Mouse (Mus musculus) lung, embryonic 14.5 days (tissue): ENCODE results near the gene Gm9837. TPM values are rescaled to one million over a fixed set of nuclear protein-coding genes. Genes with fewer than 3 reads are reported as not detected.

ENCODE experiments used
- ATAC-seq: fragments of 200-750 bp; cut with Nextera tagmentation; 2 replicates; pipeline ENCODE4 v1.8.0; 2017; ENCODE audit warnings: mild to moderate bottlenecking, moderate TSS enrichment, moderate library complexity; ENCODE audit not compliant: insufficient read depth
- DNase-seq: peaks from one replicate; pipeline ENCODE4 v3.0.0-alpha.2; 2015
- H3K27ac ChIP-seq: fragments of 300-500 bp; sonication (generic); 2 replicates; pipeline ENCODE4 v1.5.1; 2014; ENCODE audit warnings: low read depth, mild to moderate bottlenecking, moderate library complexity
- H3K27me3 ChIP-seq: fragments of 300-500 bp; sonication (generic); 2 replicates; pipeline ENCODE4 v1.6.1; 2014; ENCODE audit warnings: low read length, control low read depth; ENCODE audit not compliant: insufficient read depth
- H3K36me3 ChIP-seq: fragments of 300-500 bp; sonication (generic); 2 replicates; pipeline ENCODE4 v1.6.1; 2014; ENCODE audit warnings: control low read depth; ENCODE audit not compliant: insufficient read depth
- H3K4me1 ChIP-seq: fragments of 300-500 bp; sonication (generic); 2 replicates; pipeline ENCODE4 v1.6.1; 2014; ENCODE audit warnings: antibody characterized with exemption, control low read depth; ENCODE audit not compliant: insufficient read depth
- H3K4me2 ChIP-seq: fragments of 300-500 bp; sonication (generic); 2 replicates; pipeline ENCODE4 v1.6.1; 2014; ENCODE audit warnings: mild to moderate bottlenecking
- H3K4me3 ChIP-seq: fragments of 300-500 bp; sonication (generic); 2 replicates; pipeline ENCODE4 v1.5.1; 2014; ENCODE audit warnings: low read depth, low read length
- H3K9ac ChIP-seq: fragments of 300-500 bp; sonication (generic); 2 replicates; pipeline ENCODE4 v1.6.1; 2014
- H3K9me3 ChIP-seq: fragments of 300-500 bp; sonication (generic); 2 replicates; pipeline ENCODE4 v1.6.1; 2016; ENCODE audit warnings: low read depth, low read length, control low read depth
- CTCF ChIP-seq: IDR thresholded peaks from 2 replicates; pipeline ENCODE4 v1.5.1; 2016; ENCODE audit warnings: antibody characterized with exemption, low read depth
- WGBS: fragments of 180-500 bp; shearing (Covaris S2); extraction: QIAGEN DNeasy Blood & Tissue Kit; methylation state at CpG from one replicate; pipeline ENCODE4 v1.1.7; 2014; 5-methylcytosine and 5-hydroxymethylcytosine counted together
- polyA plus RNA-seq: library from polyadenylated mRNA; unstranded; fragments of >200 nt; fragmentation: Nextera tagmentation; extraction: Ambion mirVana; gene quantifications from 2 replicates; pipeline ENCODE4 v1.2.1, GENCODE M21; 2014

Gm9837 gene
- polyA plus RNA-seq, 1 experiment from 2014 or later = not detected

GRCm38 (mm10) chr11:53463551-53464424 is 6.5 kb downstream of the Gm9837 start:
- Histone ChIP-seq H3K36me3 (no peaks in the 10 kb centered on the region), H3K4me3 (peak overlapping the region; percentile 44), H3K27me3 (peaks cover 62% of the 10 kb centered on the region), H3K9me3 (no peaks in the 10 kb centered on the region), H3K4me2 (peak overlapping the region; percentile 82), H3K27ac (no peak overlapping the region), H3K9ac (peak overlapping the region; percentile 38; the same call in 1 of the 2 replicates), H3K4me1 (peaks cover 4% of the 10 kb centered on the region; the same call in 1 of the 2 replicates)
- peak; percentile 56 for DNase-seq
- WGBS = 5% methylated on average over 55 of the region's 55 CpGs
- 0 out of 2 replicates have a peak, but pooled peaks have one; percentile 14 for ATAC-seq
- TF ChIP-seq CTCF = no peak

GRCm38 (mm10) chr11:53461727-53462126 is 8.6 kb downstream of the Gm9837 start:
- no peak overlapping the region for H3K4me2 ChIP-seq
- no peak overlapping the region for H3K4me3 ChIP-seq
- peaks cover 4% of the 10 kb centered on the region; the same call in 1 of the 2 replicates for H3K4me1 ChIP-seq
- H3K9me3 ChIP-seq = no peaks in the 10 kb centered on the region
- H3K27me3 ChIP-seq = peaks cover 60% of the 10 kb centered on the region
- no peak for DNase-seq
- no peak for ATAC-seq
- TF ChIP-seq CTCF = no peak
- WGBS = 25% methylated on average over 5 of the region's 5 CpGs
- H3K9ac ChIP-seq = no peak overlapping the region
- no peaks in the 10 kb centered on the region for H3K36me3 ChIP-seq
- H3K27ac ChIP-seq = no peak overlapping the region

DNA sequence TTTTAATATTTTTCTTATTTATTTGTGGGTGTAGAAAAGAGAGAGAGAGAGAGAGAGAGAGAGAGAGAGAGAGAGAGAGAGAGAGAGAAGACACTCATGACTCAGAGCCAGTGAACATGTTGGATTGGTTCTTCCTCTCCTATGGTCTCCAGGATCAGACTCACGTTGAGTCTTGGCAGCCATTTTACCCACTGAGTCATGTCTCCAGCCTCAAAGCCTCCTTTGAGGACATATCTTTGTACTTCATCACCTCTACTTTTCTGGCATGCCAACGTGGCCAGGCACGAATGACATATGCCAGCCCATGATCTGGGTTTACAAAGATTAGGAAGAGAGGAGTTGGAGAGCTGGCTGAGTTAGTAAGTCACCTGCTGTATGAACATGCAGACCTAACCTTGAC is 10.1 kb downstream of the Gm9837 start:
- Histone ChIP-seq H3K27ac (no peak overlapping the region), H3K9ac (no peak overlapping the region), H3K4me3 (no peak overlapping the region), H3K4me2 (no peak overlapping the region), H3K27me3 (peaks cover 47% of the 10 kb centered on the region), H3K4me1 (no peaks in the 10 kb centered on the region), H3K36me3 (no peaks in the 10 kb centered on the region), H3K9me3 (no peaks in the 10 kb centered on the region)
- ATAC-seq (no peak), DNase-seq (no peak)
- WGBS = 67% methylated on average over 3 of the region's 3 CpGs
- TF ChIP-seq CTCF = no peak

DNA sequence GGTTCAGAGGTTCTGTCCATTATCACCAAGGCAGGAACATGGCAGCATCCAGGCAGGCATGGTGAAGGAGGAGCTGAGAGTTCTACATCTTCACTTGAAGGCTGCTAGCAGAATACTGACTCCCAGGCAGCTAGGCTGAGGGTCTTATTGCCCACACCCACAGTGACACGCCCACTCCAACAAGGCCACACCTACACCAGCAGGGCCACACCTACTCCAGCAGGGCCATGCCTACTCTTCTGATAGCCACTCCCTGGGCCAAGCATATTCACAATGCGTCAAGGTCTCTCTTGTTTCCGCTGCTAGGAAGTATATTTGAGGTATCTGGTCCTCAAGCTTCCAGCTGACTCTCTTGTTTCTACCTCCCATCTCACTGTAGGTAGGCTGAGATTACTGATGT is 11.3 kb downstream of the Gm9837 start:
- ATAC-seq = no peak
- no peak for DNase-seq
- Histone ChIP-seq H3K27me3 (peaks cover 35% of the 10 kb centered on the region), H3K27ac (no peak overlapping the region), H3K4me1 (no peaks in the 10 kb centered on the region), H3K36me3 (no peaks in the 10 kb centered on the region), H3K4me2 (no peak overlapping the region), H3K9me3 (no peaks in the 10 kb centered on the region), H3K9ac (no peak overlapping the region), H3K4me3 (no peak overlapping the region)
- TF ChIP-seq CTCF = no peak
- 63% methylated on average over 3 of the region's 3 CpGs for WGBS

GRCm38 (mm10) chr11:53457372-53457954 is 12.8 kb downstream of the Gm9837 start:
- Histone ChIP-seq H3K9me3 (no peaks in the 10 kb centered on the region), H3K27ac (no peak overlapping the region), H3K27me3 (peaks cover 19% of the 10 kb centered on the region), H3K36me3 (no peaks in the 10 kb centered on the region), H3K4me2 (peak overlapping the region; percentile 89), H3K9ac (peak overlapping the region; percentile 57), H3K4me1 (no peaks in the 10 kb centered on the region), H3K4me3 (peak overlapping the region; percentile 54)
- ATAC-seq = peak; percentile 48; the same call in 1 of the 2 replicates
- TF ChIP-seq CTCF = peak; percentile 53
- WGBS = 6% methylated on average over 29 of the region's 29 CpGs
- peak; percentile 46 for DNase-seq

- TF ChIP-seq CTCF = peak; percentile 60
- H3K36me3 ChIP-seq = no peaks in the 10 kb centered on the region
- H3K4me1 ChIP-seq = no peaks in the 10 kb centered on the region
- no peak within 1 kb of the TSS for H3K27ac ChIP-seq
- WGBS = 3% methylated on average over 42 of the region's 42 CpGs
- peak within 1 kb of the TSS; percentile 89 for H3K4me2 ChIP-seq
- ATAC-seq = peak; percentile 92
- H3K4me3 ChIP-seq = peak within 1 kb of the TSS; percentile 54
- H3K27me3 ChIP-seq = peaks cover 12% of the 10 kb centered on the region
- peak within 1 kb of the TSS; percentile 57 for H3K9ac ChIP-seq
- peak; percentile 85 for DNase-seq
- no peaks in the 10 kb centered on the region for H3K9me3 ChIP-seq
Observed at GRCm38 (mm10) chr11:53456474-53457371, 13.6 kb downstream of the Gm9837 start, which contains the start of the genes Gm10447 and Shroom1. Gene Gm10447 (minus strand): TSS chr11:53457110. Gene Shroom1 (plus strand): TSS chr11:53457205.
